Mouse (Mus musculus): Measurements from ENCODE around the gene Ankrd45. TPM values are rescaled to one million over a fixed set of nuclear protein-coding genes. Genes with fewer than 3 reads are reported as not detected.

The Ankrd45 gene
- polyA plus RNA-seq, 1 experiment: not detected

- Histone ChIP-seq H3K4me1 (ENCODE audit: control insufficient read depth) (no peaks in the 10 kb centered on the region), H3K4me3 (replicated peaks) (no peak overlapping the region), H3K9me3 (ENCODE audit: control insufficient read depth, low read length) (no peaks in the 10 kb centered on the region), H3K36me3 (ENCODE audit: control insufficient read depth) (no peaks in the 10 kb centered on the region), H3K27me3 (ENCODE audit: control insufficient read depth) (no peaks in the 10 kb centered on the region)
- TF ChIP-seq TAL1 (IDR thresholded peaks at IDR 0.05; ENCODE audit: low read length): no peak
- no peak for TF ChIP-seq GATA1 (IDR thresholded peaks at IDR 0.05; ENCODE audit: low read length)
These were observed 72.0 kb downstream of the Ankrd45 start for GRCm38 (mm10) chr1:161214465-161214864.

GRCm38 (mm10) chr1:161219816-161220215, 77.3 kb downstream of the Ankrd45 start:
- no peaks in the 10 kb centered on the region for H3K27me3 ChIP-seq (ENCODE audit: control insufficient read depth)
- H3K9me3 ChIP-seq (ENCODE audit: control insufficient read depth, low read length): no peaks in the 10 kb centered on the region
- no peaks in the 10 kb centered on the region for H3K4me1 ChIP-seq (ENCODE audit: control insufficient read depth)
- H3K36me3 ChIP-seq (ENCODE audit: control insufficient read depth): no peaks in the 10 kb centered on the region
- no peak overlapping the region for H3K4me3 ChIP-seq (replicated peaks)
- no peak for TF ChIP-seq TAL1 (IDR thresholded peaks at IDR 0.05; ENCODE audit: low read length)
- no peak for TF ChIP-seq GATA1 (IDR thresholded peaks at IDR 0.05; ENCODE audit: low read length)

Other genes starting within 250 kb of the Ankrd45 start
- 0.10 and 0.13 TPM in 2 replicates for gene Rc3h1, start 236.3 kb upstream of the Ankrd45 start, polyA plus RNA-seq (2012)
- 1.0 and 2.2 TPM in 2 replicates for gene Serpinc1, start 164.1 kb upstream of the Ankrd45 start, polyA plus RNA-seq (2012)
- gene Zbtb37, start 107.8 kb upstream of the Ankrd45 start, polyA plus RNA-seq (2012): 0.01 TPM in 1 of 2 replicates, not detected in the other
- gene Dars2, start 72.0 kb upstream of the Ankrd45 start, polyA plus RNA-seq (2012): 0.21 and 0.47 TPM in 2 replicates
- gene Cenpl, start 72.0 kb upstream of the Ankrd45 start, polyA plus RNA-seq (2012): 3.6 and 5.0 TPM in 2 replicates
- gene Klhl20, start 11.2 kb upstream of the Ankrd45 start, polyA plus RNA-seq (2012): 0.02 and 0.03 TPM in 2 replicates
- gene Tex50, start 16.6 kb downstream of the Ankrd45 start, polyA plus RNA-seq (2012): not detected in 2 replicates
- 1.5 and 1.8 TPM in 2 replicates for gene Prdx6, start 108.5 kb downstream of the Ankrd45 start, polyA plus RNA-seq (2012)

Measured in erythroblast, embryonic 14.5 days (primary cell).